8 mouse cellular contexts compared by ENCODE assay signal in the genomic region with DNA sequence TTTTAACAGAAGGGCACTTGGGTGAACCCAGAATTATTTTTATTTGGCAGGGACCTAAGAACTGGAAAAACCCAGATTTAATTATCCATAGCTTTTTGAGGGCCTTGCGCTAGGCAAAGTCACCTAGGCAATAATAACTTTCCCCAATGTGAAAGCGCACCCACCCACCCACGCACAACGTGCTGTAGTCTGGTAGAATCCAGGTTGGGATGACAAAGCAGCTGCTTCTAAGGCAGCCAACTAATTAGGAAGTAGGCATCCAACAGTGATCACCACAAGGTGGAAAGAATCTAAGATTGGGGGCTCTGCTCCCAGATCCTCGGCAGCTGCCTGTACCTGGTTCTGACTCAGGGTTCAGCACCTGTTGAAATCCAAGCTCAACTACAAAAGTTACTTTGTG. TPM values are rescaled to one million over a fixed set of nuclear protein-coding genes. Genes with fewer than 3 reads are reported as not detected.
DNase-seq lines count a peak whose midpoint lies in the region; ATAC-seq lines count a peak whose summit lies in the region.

No protein-coding gene starts in this region.

- H3K36me3 ChIP-seq in heart, embryonic 11.5 days (ENCODE audit: control insufficient read depth, insufficient read depth, low read length), result no peaks in the 10 kb centered on the region
- H3K36me3 ChIP-seq in hindbrain, embryonic 13.5 days, result no peaks in the 10 kb centered on the region
- no peaks in the 10 kb centered on the region for H3K36me3 ChIP-seq in midbrain, embryonic 10.5 days

- intact Hi-C loops in heart, postnatal 14 days (cut with DNase I), result no loop called here

- H3K9ac ChIP-seq in heart, embryonic 11.5 days (ENCODE audit: low read depth, low read length), result no peak overlapping the region
- H3K9ac ChIP-seq in hindbrain, embryonic 13.5 days, result peak overlapping the region; percentile 96; the same call in 1 of the 2 replicates

- no peak overlapping the region for H3K27ac ChIP-seq in heart, embryonic 11.5 days (ENCODE audit: low read depth, low read length)
- H3K27ac ChIP-seq in hindbrain, embryonic 13.5 days, result no peak overlapping the region
- H3K27ac ChIP-seq in midbrain, embryonic 10.5 days (replicated peaks), result no peak overlapping the region

- no peaks in the 10 kb centered on the region for H3K27me3 ChIP-seq in heart, embryonic 11.5 days (ENCODE audit: control insufficient read depth, insufficient read depth, low read length)
- no peaks in the 10 kb centered on the region for H3K27me3 ChIP-seq in hindbrain, embryonic 13.5 days
- H3K27me3 ChIP-seq in midbrain, embryonic 10.5 days (ENCODE audit: low read depth, poor library complexity, severe bottlenecking), result peaks cover 23% of the 10 kb centered on the region; the same call in 1 of the 2 replicates

- no peak for DNase-seq in heart, postnatal 14 days
- peak; percentile 1 for DNase-seq in Muller cell, postnatal 12 days (ENCODE audit: inconsistent ontology term)
- DNase-seq in midbrain, embryonic 10.5 days (ENCODE audit: low spot score), result no peak
- DNase-seq in adrenal gland, postnatal 10 days, result no peak
- no peak for DNase-seq in urinary bladder, adult 18-20 months (ENCODE audit: low spot score in 2 of 2)
- no peak for DNase-seq in gastrocnemius, adult 8-10 months (ENCODE audit: low spot score in 2 of 2)

- H3K4me2 ChIP-seq in heart, embryonic 11.5 days, result peak overlapping the region; percentile 63
- peak overlapping the region; percentile 66 for H3K4me2 ChIP-seq in hindbrain, embryonic 13.5 days

- no peak for ATAC-seq in heart, embryonic 11.5 days (replicated peaks; ENCODE audit: insufficient number of reproducible peaks, low FRiP score, low TSS enrichment)
- ATAC-seq in hindbrain, embryonic 13.5 days (ENCODE audit: low FRiP score), result no peak

- no peaks in the 10 kb centered on the region for H3K4me1 ChIP-seq in heart, embryonic 11.5 days (ENCODE audit: control insufficient read depth, insufficient read depth, low read length)
- peaks cover 30% of the 10 kb centered on the region for H3K4me1 ChIP-seq in hindbrain, embryonic 13.5 days (replicated peaks)
- H3K4me1 ChIP-seq in midbrain, embryonic 10.5 days, result peaks cover 21% of the 10 kb centered on the region

- WGBS in heart, embryonic 11.5 days (ENCODE audit: insufficient replicate concordance), result 50% methylated on average over 5 of the region's 5 CpGs
- WGBS in hindbrain, embryonic 13.5 days, result 47% methylated on average over 5 of the region's 5 CpGs
- 55% methylated on average over 5 of the region's 5 CpGs for WGBS in midbrain, embryonic 10.5 days

- H3K4me3 ChIP-seq in heart, embryonic 11.5 days (ENCODE audit: low read depth, low read length), result peak overlapping the region; percentile 68
- H3K4me3 ChIP-seq in hindbrain, embryonic 13.5 days, result peak overlapping the region; percentile 86
- peak overlapping the region; percentile 97 for H3K4me3 ChIP-seq in midbrain, embryonic 10.5 days

- no peaks in the 10 kb centered on the region for H3K9me3 ChIP-seq in heart, embryonic 11.5 days (replicated peaks; ENCODE audit: control insufficient read depth, low read length)
- H3K9me3 ChIP-seq in hindbrain, embryonic 13.5 days, result no peaks in the 10 kb centered on the region
- no peaks in the 10 kb centered on the region for H3K9me3 ChIP-seq in midbrain, embryonic 10.5 days (replicated peaks)

RNA-seq across cellular contexts. Expression of a gene that starts 0.5 kb away (rescaled TPM):
- polyA plus RNA-seq in heart, embryonic 11.5 days (2014; fragmentation: Nextera tagmentation; extraction: Ambion mirVana), result 21.2 and 22.2 TPM in 2 replicates
- 10 to 100 TPM; 31.2 to 31.8 TPM for total RNA-seq in heart, postnatal 14 days (2021)
- polyA plus RNA-seq in hindbrain, embryonic 13.5 days (2015; fragmentation: Nextera tagmentation; extraction: Ambion mirVana), result 134 and 137 TPM in 2 replicates
- 25.5 and 32.3 TPM in 2 replicates for polyA plus RNA-seq in midbrain, embryonic 10.5 days (2016; fragmentation: Nextera tagmentation; extraction: Ambion mirVana)
- 10 to 100 TPM; 39.2 to 45.3 TPM for total RNA-seq in adrenal gland, postnatal 10 days (2021)
- total RNA-seq in gastrocnemius, adult 8-10 months (2022), result 10 to 100 TPM; 18.0 to 21.6 (median 18.9) TPM
